Mouse (Mus musculus): ENCODE measurements around the gene Hspb1. TPM values are rescaled to one million over a fixed set of nuclear protein-coding genes. Genes with fewer than 3 reads are reported as not detected.

Hspb1 gene
- polyA plus RNA-seq, 1 experiment from 2014 or later = 27.3 TPM

DNA sequence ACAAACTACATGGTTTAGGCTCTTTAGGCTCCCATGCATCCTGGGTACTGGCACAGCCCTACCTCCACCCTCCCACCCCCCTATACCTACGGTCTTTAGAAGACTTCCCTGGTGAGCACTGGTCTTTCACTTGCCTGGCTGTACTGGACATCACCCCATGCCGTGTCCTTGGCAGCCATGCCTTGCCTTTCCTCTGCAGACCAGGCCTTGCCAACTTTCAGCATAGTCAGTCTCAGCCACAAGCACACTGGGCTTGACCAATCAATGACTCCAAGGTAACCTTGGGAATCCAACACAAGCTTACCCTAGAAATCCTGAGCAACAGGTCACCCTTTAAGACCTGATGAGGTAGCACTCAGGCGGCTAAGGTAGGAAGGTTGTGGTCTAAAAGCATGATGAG, 28.9 kb downstream of the Hspb1 start:
- Histone ChIP-seq H3K36me3 (replicated peaks; ENCODE audit: control insufficient read depth, insufficient read depth, low read depth, low read length) (peaks cover 3% of the 10 kb centered on the region), H3K9ac (replicated peaks; ENCODE audit: low read length) (no peak overlapping the region), H3K27me3 (ENCODE audit: control insufficient read depth, insufficient read depth, low read length) (no peaks in the 10 kb centered on the region), H3K4me1 (ENCODE audit: control insufficient read depth, insufficient read depth, low read length) (no peaks in the 10 kb centered on the region), H3K4me3 (ENCODE audit: low read depth, low read length) (no peak overlapping the region), H3K27ac (replicated peaks; ENCODE audit: low read depth, low read length) (no peak overlapping the region), H3K9me3 (replicated peaks; ENCODE audit: control insufficient read depth, low read length) (no peaks in the 10 kb centered on the region), H3K4me2 (ENCODE audit: low read depth, low read length) (no peak overlapping the region)
- WGBS = 92% methylated on average over 3 of the region's 3 CpGs
- ATAC-seq (replicated peaks; ENCODE audit: insufficient number of reproducible peaks, low FRiP score, low TSS enrichment, low read depth) (no peak), DNase-seq (ENCODE audit: low spot score) (no peak)

DNA sequence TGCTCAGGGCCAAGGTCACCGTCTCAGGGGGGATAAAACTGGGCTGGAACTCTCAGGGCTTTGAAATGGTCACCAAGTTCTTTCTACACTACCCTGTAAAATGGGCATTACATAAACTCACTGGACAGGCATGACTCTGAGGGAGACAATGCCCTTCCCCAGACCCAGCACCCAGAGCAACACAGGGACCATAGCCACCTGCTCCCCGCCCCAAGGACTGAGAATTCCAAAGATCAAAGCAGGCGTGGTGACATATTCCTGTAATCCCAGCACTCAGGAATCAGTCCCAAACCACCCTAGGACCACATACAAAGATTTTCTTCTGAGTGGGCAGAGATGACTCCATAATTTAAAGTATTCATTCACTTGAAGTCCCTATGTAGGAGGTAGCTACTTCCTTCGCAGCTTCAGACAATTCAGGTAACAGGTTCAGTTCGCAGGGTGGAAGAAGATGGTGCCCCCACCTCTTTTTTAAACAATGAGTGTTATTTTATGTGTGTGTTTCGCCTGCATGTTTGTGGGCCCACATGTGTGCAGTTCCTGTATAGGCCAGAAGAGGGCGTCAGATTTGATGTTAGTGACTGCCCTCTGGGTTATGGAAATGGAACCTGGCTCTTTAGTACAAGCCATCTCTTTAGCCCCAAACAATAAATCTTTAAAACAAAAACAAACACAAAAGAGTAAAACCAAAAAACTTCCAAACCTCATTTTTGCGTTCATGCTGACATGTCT, 29.8 kb downstream of the Hspb1 start:
- Histone ChIP-seq H3K9ac (replicated peaks; ENCODE audit: low read length) (no peak overlapping the region), H3K27ac (replicated peaks; ENCODE audit: low read depth, low read length) (no peak overlapping the region), H3K4me3 (ENCODE audit: low read depth, low read length) (no peak overlapping the region), H3K27me3 (ENCODE audit: control insufficient read depth, insufficient read depth, low read length) (no peaks in the 10 kb centered on the region), H3K36me3 (replicated peaks; ENCODE audit: control insufficient read depth, insufficient read depth, low read depth, low read length) (peaks cover 3% of the 10 kb centered on the region), H3K9me3 (replicated peaks; ENCODE audit: control insufficient read depth, low read length) (no peaks in the 10 kb centered on the region), H3K4me1 (ENCODE audit: control insufficient read depth, insufficient read depth, low read length) (no peaks in the 10 kb centered on the region), H3K4me2 (ENCODE audit: low read depth, low read length) (no peak overlapping the region)
- whole genome bisulfite sequencing = 90% methylated on average over 8 of the region's 8 CpGs
- ATAC-seq (replicated peaks; ENCODE audit: insufficient number of reproducible peaks, low FRiP score, low TSS enrichment, low read depth) (no peak), DNase-seq (ENCODE audit: low spot score) (peak; percentile 24)

GRCm38 (mm10) chr5:135918059-135918437, 30.3 kb downstream of the Hspb1 start:
- no peak for ATAC-seq (replicated peaks; ENCODE audit: insufficient number of reproducible peaks, low FRiP score, low TSS enrichment, low read depth)
- WGBS = 95% methylated on average over 5 of the region's 5 CpGs
- H3K36me3 ChIP-seq (replicated peaks; ENCODE audit: control insufficient read depth, insufficient read depth, low read depth, low read length) = peaks cover 6% of the 10 kb centered on the region

GRCm38 (mm10) chr5:135918593-135918992, 30.9 kb downstream of the Hspb1 start:
- Histone ChIP-seq H3K27me3 (ENCODE audit: control insufficient read depth, insufficient read depth, low read length) (no peaks in the 10 kb centered on the region), H3K4me2 (ENCODE audit: low read depth, low read length) (no peak overlapping the region), H3K9me3 (replicated peaks; ENCODE audit: control insufficient read depth, low read length) (no peaks in the 10 kb centered on the region), H3K4me1 (ENCODE audit: control insufficient read depth, insufficient read depth, low read length) (no peaks in the 10 kb centered on the region), H3K9ac (replicated peaks; ENCODE audit: low read length) (no peak overlapping the region), H3K27ac (replicated peaks; ENCODE audit: low read depth, low read length) (no peak overlapping the region), H3K4me3 (ENCODE audit: low read depth, low read length) (no peak overlapping the region), H3K36me3 (replicated peaks; ENCODE audit: control insufficient read depth, insufficient read depth, low read depth, low read length) (peaks cover 6% of the 10 kb centered on the region)
- ATAC-seq (replicated peaks; ENCODE audit: insufficient number of reproducible peaks, low FRiP score, low TSS enrichment, low read depth) (no peak), DNase-seq (ENCODE audit: low spot score) (no peak)
- WGBS = 95% methylated on average over 5 of the region's 5 CpGs

More at GRCm38 (mm10) chr5:135918059-135918437, 30.3 kb downstream of the Hspb1 start:
- Histone ChIP-seq H3K4me3 (ENCODE audit: low read depth, low read length) (no peak overlapping the region), H3K9me3 (replicated peaks; ENCODE audit: control insufficient read depth, low read length) (no peaks in the 10 kb centered on the region), H3K27ac (replicated peaks; ENCODE audit: low read depth, low read length) (no peak overlapping the region), H3K9ac (replicated peaks; ENCODE audit: low read length) (no peak overlapping the region), H3K27me3 (ENCODE audit: control insufficient read depth, insufficient read depth, low read length) (no peaks in the 10 kb centered on the region), H3K4me1 (ENCODE audit: control insufficient read depth, insufficient read depth, low read length) (no peaks in the 10 kb centered on the region), H3K4me2 (ENCODE audit: low read depth, low read length) (no peak overlapping the region)
- no peak for DNase-seq (ENCODE audit: low spot score)

DNA sequence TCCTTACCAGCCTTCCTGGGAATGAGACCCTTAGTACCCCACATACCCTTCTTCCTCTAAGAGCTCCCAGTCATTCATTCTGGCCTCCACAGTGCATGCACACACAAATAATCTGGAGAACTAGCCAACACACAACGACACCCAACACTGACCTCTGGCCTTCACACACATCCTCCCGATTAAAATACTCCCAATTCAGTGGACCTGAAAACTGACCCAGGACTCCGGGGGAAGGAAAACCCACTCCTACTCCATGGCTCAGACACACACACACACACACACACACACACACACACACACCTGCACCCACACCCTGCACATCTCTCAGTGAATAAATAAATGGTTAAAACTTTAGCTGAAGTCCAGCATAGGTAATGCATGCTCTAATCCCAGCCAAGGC, 32.2 kb downstream of the Hspb1 start:
- no peak overlapping the region for H3K9ac ChIP-seq (replicated peaks; ENCODE audit: low read length)
- H3K4me3 ChIP-seq (ENCODE audit: low read depth, low read length) = no peak overlapping the region
- no peaks in the 10 kb centered on the region for H3K4me1 ChIP-seq (ENCODE audit: control insufficient read depth, insufficient read depth, low read length)
- WGBS = 85% methylated on average over 3 of the region's 3 CpGs
- no peak overlapping the region for H3K4me2 ChIP-seq (ENCODE audit: low read depth, low read length)
- peaks cover 6% of the 10 kb centered on the region for H3K36me3 ChIP-seq (replicated peaks; ENCODE audit: control insufficient read depth, insufficient read depth, low read depth, low read length)
- DNase-seq (ENCODE audit: low spot score) = no peak
- no peak for ATAC-seq (replicated peaks; ENCODE audit: insufficient number of reproducible peaks, low FRiP score, low TSS enrichment, low read depth)
- H3K27ac ChIP-seq (replicated peaks; ENCODE audit: low read depth, low read length) = no peak overlapping the region
- no peaks in the 10 kb centered on the region for H3K9me3 ChIP-seq (replicated peaks; ENCODE audit: control insufficient read depth, low read length)
- no peaks in the 10 kb centered on the region for H3K27me3 ChIP-seq (ENCODE audit: control insufficient read depth, insufficient read depth, low read length)

GRCm38 (mm10) chr5:135923901-135924300, 36.2 kb downstream of the Hspb1 start:
- DNase-seq (ENCODE audit: low spot score) (no peak), ATAC-seq (replicated peaks; ENCODE audit: insufficient number of reproducible peaks, low FRiP score, low TSS enrichment, low read depth) (no peak)
- H3K4me2 ChIP-seq (ENCODE audit: low read depth, low read length) = no peak overlapping the region
- no peaks in the 10 kb centered on the region for H3K4me1 ChIP-seq (ENCODE audit: control insufficient read depth, insufficient read depth, low read length)
- H3K36me3 ChIP-seq (replicated peaks; ENCODE audit: control insufficient read depth, insufficient read depth, low read depth, low read length) = peaks cover 6% of the 10 kb centered on the region
- 93% methylated on average over 7 of the region's 7 CpGs for WGBS
- H3K4me3 ChIP-seq (ENCODE audit: low read depth, low read length) = no peak overlapping the region
- no peak overlapping the region for H3K9ac ChIP-seq (replicated peaks; ENCODE audit: low read length)
- H3K27me3 ChIP-seq (ENCODE audit: control insufficient read depth, insufficient read depth, low read length) = no peaks in the 10 kb centered on the region
- H3K9me3 ChIP-seq (replicated peaks; ENCODE audit: control insufficient read depth, low read length) = no peaks in the 10 kb centered on the region
- H3K27ac ChIP-seq (replicated peaks; ENCODE audit: low read depth, low read length) = no peak overlapping the region

DNA sequence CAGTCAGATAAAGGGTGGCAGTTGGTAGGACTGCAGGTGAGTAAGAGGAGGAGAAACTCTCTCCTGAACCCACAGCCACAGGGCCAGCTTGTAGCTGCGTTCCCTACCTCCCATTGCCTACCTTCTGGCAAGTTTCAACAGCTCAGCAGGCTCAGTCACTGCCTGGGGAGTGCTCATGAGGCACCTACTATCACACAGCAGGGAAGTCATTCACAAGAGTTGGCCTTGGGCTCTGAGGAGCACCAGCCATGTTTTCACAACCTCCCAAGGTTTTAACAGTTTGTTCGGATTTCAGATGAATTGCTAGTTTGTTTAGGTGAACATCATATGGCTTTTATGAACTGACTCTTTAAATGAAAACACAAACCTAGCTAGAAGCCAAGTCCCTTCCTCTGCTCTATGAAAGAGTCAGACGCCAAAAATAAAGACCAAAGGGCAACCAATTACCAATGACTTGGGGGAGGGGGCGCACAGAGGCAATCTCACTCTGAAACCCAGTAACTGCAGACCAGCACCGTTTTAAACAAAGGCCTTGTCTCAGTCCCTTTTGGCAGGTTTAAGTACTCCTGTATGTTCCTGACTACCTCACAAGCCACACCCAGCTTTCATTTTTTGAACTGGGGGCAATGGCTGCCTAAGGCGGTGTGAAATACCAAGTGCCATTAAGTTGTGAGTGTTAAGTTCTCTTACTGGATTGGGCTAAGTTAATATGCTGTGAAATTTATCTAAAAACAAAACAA, 42.1 kb downstream of the Hspb1 start:
- Histone ChIP-seq H3K36me3 (replicated peaks; ENCODE audit: control insufficient read depth, insufficient read depth, low read depth, low read length) (no peaks in the 10 kb centered on the region; the same call in none of the 2 replicates), H3K27me3 (ENCODE audit: control insufficient read depth, insufficient read depth, low read length) (no peaks in the 10 kb centered on the region), H3K4me2 (ENCODE audit: low read depth, low read length) (no peak overlapping the region), H3K4me1 (ENCODE audit: control insufficient read depth, insufficient read depth, low read length) (no peaks in the 10 kb centered on the region), H3K27ac (replicated peaks; ENCODE audit: low read depth, low read length) (no peak overlapping the region), H3K9me3 (replicated peaks; ENCODE audit: control insufficient read depth, low read length) (no peaks in the 10 kb centered on the region), H3K9ac (replicated peaks; ENCODE audit: low read length) (no peak overlapping the region), H3K4me3 (ENCODE audit: low read depth, low read length) (no peak overlapping the region)
- DNase-seq (ENCODE audit: low spot score) = no peak
- 75% methylated on average over 6 of the region's 6 CpGs for WGBS
- ATAC-seq (replicated peaks; ENCODE audit: insufficient number of reproducible peaks, low FRiP score, low TSS enrichment, low read depth) = no peak

- ATAC-seq (replicated peaks; ENCODE audit: insufficient number of reproducible peaks, low FRiP score, low TSS enrichment, low read depth) (no peak), DNase-seq (ENCODE audit: low spot score) (no peak)
- Histone ChIP-seq H3K36me3 (replicated peaks; ENCODE audit: control insufficient read depth, insufficient read depth, low read depth, low read length) (no peaks in the 10 kb centered on the region; the same call in none of the 2 replicates), H3K9ac (replicated peaks; ENCODE audit: low read length) (no peak overlapping the region), H3K27ac (replicated peaks; ENCODE audit: low read depth, low read length) (no peak overlapping the region), H3K4me2 (ENCODE audit: low read depth, low read length) (no peak overlapping the region), H3K9me3 (replicated peaks; ENCODE audit: control insufficient read depth, low read length) (no peaks in the 10 kb centered on the region), H3K4me3 (ENCODE audit: low read depth, low read length) (no peak overlapping the region), H3K4me1 (ENCODE audit: control insufficient read depth, insufficient read depth, low read length) (no peaks in the 10 kb centered on the region), H3K27me3 (ENCODE audit: control insufficient read depth, insufficient read depth, low read length) (no peaks in the 10 kb centered on the region)
- 93% methylated on average over 9 of the region's 9 CpGs for WGBS
Measured at GRCm38 (mm10) chr5:135931526-135931925, 43.8 kb downstream of the Hspb1 start.

All from embryonic facial prominence, embryonic 11.5 days (tissue).